ENCODE assay signal across 26 mouse cellular contexts in genomic region chr15:88906347-88906746, GRCm38 (mm10). TPM values are rescaled to one million over a fixed set of nuclear protein-coding genes. Genes with fewer than 3 reads are reported as not detected.
DNase-seq lines count a peak whose midpoint lies in the region; ATAC-seq and TF ChIP-seq lines count a peak whose summit lies in the region.
"Had no signal": no experiment of that assay in that cellular context is flagged by ENCODE, and none has a peak within 500 bp of the region (broad histone marks: within the 10 kb centered on the region; RNA-seq: fewer than 3 reads in every experiment).

No protein-coding gene starts in this region.

- no peak for TF ChIP-seq CTCF in forebrain, postnatal 0 days (IDR thresholded peaks at IDR 0.05; ENCODE audit: low read depth)
- no peak for TF ChIP-seq CTCF in ES-Bruce4 (IDR thresholded peaks at IDR 0.05; ENCODE audit: low read depth, low read length)

- WGBS in forebrain, postnatal 0 days = 62% methylated on average over 4 of the region's 4 CpGs
- 71% methylated on average over 4 of the region's 4 CpGs for WGBS in forebrain, embryonic 10.5 days

- H3K4me3 ChIP-seq in forebrain, postnatal 0 days (ENCODE audit: low read depth, low read length) = no peak overlapping the region
- no peak overlapping the region for H3K4me3 ChIP-seq in forebrain, embryonic 10.5 days
- no peak overlapping the region for H3K4me3 ChIP-seq in ES-Bruce4 (ENCODE audit: low read depth, low read length)
- H3K4me3 ChIP-seq: embryonic facial prominence, embryonic 10.5 days; embryonic facial prominence, embryonic 12.5 days; forebrain, embryonic 12.5 days had no signal

- TF ChIP-seq EP300 in ES-Bruce4 (IDR thresholded peaks at IDR 0.05; ENCODE audit: insufficient read depth, low read depth, low read length) = peak; percentile 83

- DNase-seq in forebrain, postnatal 0 days = no peak
- no peak for DNase-seq in forebrain, embryonic 10.5 days (ENCODE audit: extremely low spot score, low spot score)
- peak; percentile 22 for DNase-seq in R1 (ENCODE audit: low read depth, low spot score)
- peak; percentile 15 for DNase-seq in brain, adult 2 months (ENCODE audit: low read depth, low spot score)
- no peak for DNase-seq in thymus, postnatal 0 days (ENCODE audit: low spot score)
- DNase-seq in layer of hippocampus, postnatal 14 days (ENCODE audit: low spot score in 2 of 2) = no peak
- DNase-seq: adrenal gland, adult 8-10 months; adrenal gland, postnatal 14 days; adrenal gland, postnatal 36 days; B cell, adult 2 months; cerebellum, adult 11 months; cerebellum, adult 18-20 months; cerebellum, adult 8-10 months; cerebellum, adult 9-11 months; cerebellum, postnatal 25 days had no signal

- H3K4me2 ChIP-seq in forebrain, postnatal 0 days (ENCODE audit: low read depth) = no peak overlapping the region
- H3K4me2 ChIP-seq: embryonic facial prominence, embryonic 12.5 days; forebrain, embryonic 12.5 days had no signal

- no peaks in the 10 kb centered on the region for H3K4me1 ChIP-seq in forebrain, postnatal 0 days (ENCODE audit: insufficient read depth)
- H3K4me1 ChIP-seq in forebrain, embryonic 10.5 days = no peaks in the 10 kb centered on the region
- peaks cover 3% of the 10 kb centered on the region for H3K4me1 ChIP-seq in ES-Bruce4 (ENCODE audit: control insufficient read depth, insufficient read depth, low read length)
- H3K4me1 ChIP-seq: embryonic facial prominence, embryonic 10.5 days; embryonic facial prominence, embryonic 12.5 days; forebrain, embryonic 12.5 days had no signal

- H3K27me3 ChIP-seq in forebrain, postnatal 0 days (ENCODE audit: insufficient read depth, low read length) = no peaks in the 10 kb centered on the region
- H3K27me3 ChIP-seq in forebrain, embryonic 10.5 days (ENCODE audit: poor library complexity, severe bottlenecking) = no peaks in the 10 kb centered on the region
- H3K27me3 ChIP-seq in ES-Bruce4 (ENCODE audit: control insufficient read depth, insufficient read depth, low read length, poor library complexity, severe bottlenecking) = no peaks in the 10 kb centered on the region
- H3K27me3 ChIP-seq: embryonic facial prominence, embryonic 12.5 days; forebrain, embryonic 12.5 days had no signal

- H3K9ac ChIP-seq in forebrain, postnatal 0 days = no peak overlapping the region
- no peak overlapping the region for H3K9ac ChIP-seq in ES-Bruce4 (ENCODE audit: low read depth, poor library complexity, severe bottlenecking)
- H3K9ac ChIP-seq: embryonic facial prominence, embryonic 12.5 days; forebrain, embryonic 12.5 days had no signal

- H3K9me3 ChIP-seq in forebrain, postnatal 0 days (ENCODE audit: low read length) = no peaks in the 10 kb centered on the region
- H3K9me3 ChIP-seq in forebrain, embryonic 10.5 days = no peaks in the 10 kb centered on the region
- no peaks in the 10 kb centered on the region for H3K9me3 ChIP-seq in ES-Bruce4 (replicated peaks; ENCODE audit: control insufficient read depth, insufficient read depth, low read length, poor library complexity, severe bottlenecking)
- H3K9me3 ChIP-seq: embryonic facial prominence, embryonic 10.5 days; embryonic facial prominence, embryonic 12.5 days; forebrain, embryonic 12.5 days; G1E had no signal

- TF ChIP-seq POLR2A in ES-Bruce4 (IDR thresholded peaks at IDR 0.05; ENCODE audit: insufficient read depth, low read length) = no peak

- H3K27ac ChIP-seq in forebrain, postnatal 0 days (ENCODE audit: low read depth, low read length) = no peak overlapping the region
- H3K27ac ChIP-seq in forebrain, embryonic 10.5 days = no peak overlapping the region
- no peak overlapping the region for H3K27ac ChIP-seq in ES-Bruce4 (ENCODE audit: insufficient read depth, low read length)
- H3K27ac ChIP-seq: embryonic facial prominence, embryonic 10.5 days; embryonic facial prominence, embryonic 12.5 days; forebrain, embryonic 12.5 days had no signal

- ATAC-seq in forebrain, postnatal 0 days = peak; percentile 23; the same call in 1 of the 2 replicates
- ATAC-seq: activated CD4-positive, CD25-positive, alpha-beta regulatory T cell, adult 4 months; CD4-positive, CD25-positive, alpha-beta regulatory T cell, adult 4 months; forebrain, embryonic 14.5 days; forebrain, embryonic 16.5 days; Patski had no signal

- H3K36me3 ChIP-seq in forebrain, postnatal 0 days (ENCODE audit: insufficient read depth) = no peaks in the 10 kb centered on the region
- no peaks in the 10 kb centered on the region for H3K36me3 ChIP-seq in forebrain, embryonic 10.5 days (replicated peaks)
- H3K36me3 ChIP-seq in ES-Bruce4 (ENCODE audit: control insufficient read depth, insufficient read depth, low read length, poor library complexity, severe bottlenecking) = no peaks in the 10 kb centered on the region
- H3K36me3 ChIP-seq: embryonic facial prominence, embryonic 10.5 days; embryonic facial prominence, embryonic 12.5 days; forebrain, embryonic 12.5 days; G1E had no signal

RNA-seq across cellular contexts. Expression of gene Pim3, which starts 44.4 kb away (rescaled TPM):
- total RNA-seq in forebrain, postnatal 0 days (2014; rRNA removed) = 65.5 and 70.6 TPM in 2 replicates
- 61.9 and 65.2 TPM in 2 replicates for polyA plus RNA-seq in forebrain, postnatal 0 days (2015; fragmentation: Nextera tagmentation; extraction: Ambion mirVana)
- polyA plus RNA-seq in forebrain, embryonic 10.5 days (2016; fragmentation: Nextera tagmentation; extraction: Ambion mirVana) = 40.3 and 43.6 TPM in 2 replicates
- 128 and 136 TPM in 2 replicates for polyA plus RNA-seq in ES-Bruce4 (2011; ENCODE audit: insufficient read depth, insufficient read length, low read depth, missing spikeins)
- 40.2 and 43.8 TPM in 2 replicates for polyA plus RNA-seq in thymus, postnatal 0 days (2015; fragmentation: Nextera tagmentation; extraction: Ambion mirVana)
- total RNA-seq in layer of hippocampus, postnatal 14 days (2021) = 10 to 100 TPM; 40.8 to 48.4 TPM

RNA-seq across cellular contexts. Expression of gene Ttll8, which starts 47.9 kb away (rescaled TPM):
- total RNA-seq in forebrain, postnatal 0 days (2014; rRNA removed) = 0.15 and 0.52 TPM in 2 replicates
- 0.05 and 0.29 TPM in 2 replicates for polyA plus RNA-seq in forebrain, postnatal 0 days (2015; fragmentation: Nextera tagmentation; extraction: Ambion mirVana)
- not detected in 2 replicates for polyA plus RNA-seq in forebrain, embryonic 10.5 days (2016; fragmentation: Nextera tagmentation; extraction: Ambion mirVana)
- polyA plus RNA-seq in ES-Bruce4 (2011; ENCODE audit: insufficient read depth, insufficient read length, low read depth, missing spikeins) = not detected in 2 replicates
- not detected in 2 replicates for polyA plus RNA-seq in thymus, postnatal 0 days (2015; fragmentation: Nextera tagmentation; extraction: Ambion mirVana)
- total RNA-seq in layer of hippocampus, postnatal 14 days (2021) = 1 to 10 TPM; 2.0 to 2.9 TPM
- total RNA-seq: adrenal gland, adult 8-10 months; adrenal gland, postnatal 14 days; CH12.LX had no signal
- polyA plus RNA-seq: activated CD4-positive, CD25-positive, alpha-beta regulatory T cell, adult 4 months; CD4-positive, CD25-positive, alpha-beta regulatory T cell, adult 4 months; embryonic facial prominence, embryonic 10.5 days; embryonic facial prominence, embryonic 12.5 days; G1E had no signal

Comparison
In these comparisons a context has a peak if more than half of its experiments do, and no peak if none do; other contexts are left out.
1. DNase-seq: peak in R1 (single experiment) and brain, adult 2 months (single experiment); none in forebrain, postnatal 0 days (single experiment), forebrain, embryonic 10.5 days (single experiment), thymus, postnatal 0 days (single experiment) and layer of hippocampus, postnatal 14 days (0 of 2).